Mouse (Mus musculus) hindbrain, embryonic 14.5 days (tissue): ENCODE measurements around the gene Kcnd3. TPM values are rescaled to one million over a fixed set of nuclear protein-coding genes. Genes with fewer than 3 reads are reported as not detected.

Source experiments
- ATAC-seq: fragments of 200-750 bp; cut with Nextera tagmentation; 2 replicates; pipeline ENCODE4 v1.8.0; 2017; ENCODE audit warnings: moderate number of reproducible peaks, mild to moderate bottlenecking, moderate TSS enrichment, moderate library complexity; ENCODE audit not compliant: low FRiP score
- DNase-seq: peaks from one replicate; pipeline ENCODE4 v3.0.0-alpha.2; 2015; ENCODE audit warnings: low spot score
- H3K27ac ChIP-seq: fragments of 300-500 bp; sonication (generic); 2 replicates; pipeline ENCODE4 v1.5.1; 2014; ENCODE audit warnings: mild to moderate bottlenecking, moderate library complexity
- H3K27me3 ChIP-seq: fragments of 300-500 bp; sonication (generic); 2 replicates; pipeline ENCODE4 v1.6.1; 2014; ENCODE audit warnings: mild to moderate bottlenecking, low read length, mixed read lengths; ENCODE audit not compliant: control insufficient read depth, insufficient read depth
- H3K36me3 ChIP-seq: fragments of 300-500 bp; sonication (generic); replicated peaks from 2 replicates; pipeline ENCODE4 v1.6.1; 2014; ENCODE audit not compliant: control insufficient read depth, insufficient read depth
- H3K4me1 ChIP-seq: fragments of 300-500 bp; sonication (generic); replicated peaks from 2 replicates; pipeline ENCODE4 v1.6.1; 2014; ENCODE audit warnings: antibody characterized with exemption, low read length, mixed read lengths; ENCODE audit not compliant: control insufficient read depth, insufficient read depth
- H3K4me2 ChIP-seq: fragments of 300-500 bp; sonication (generic); replicated peaks from 2 replicates; pipeline ENCODE4 v1.6.1; 2014; ENCODE audit warnings: mild to moderate bottlenecking, moderate library complexity
- H3K4me3 ChIP-seq: fragments of 300-500 bp; sonication (generic); replicated peaks from 2 replicates; pipeline ENCODE4 v1.5.1; 2014; ENCODE audit warnings: mild to moderate bottlenecking, low read length
- H3K9ac ChIP-seq: fragments of 300-500 bp; sonication (generic); 2 replicates; pipeline ENCODE4 v1.6.1; 2014
- H3K9me3 ChIP-seq: fragments of 300-500 bp; sonication (generic); 2 replicates; pipeline ENCODE4 v1.6.1; 2016; ENCODE audit warnings: low read length; ENCODE audit not compliant: control insufficient read depth
- WGBS: fragments of 180-500 bp; shearing (Covaris S2); extraction: QIAGEN DNeasy Blood & Tissue Kit; methylation state at CpG from one replicate; pipeline ENCODE4 v1.1.7; 2014; 5-methylcytosine and 5-hydroxymethylcytosine counted together
- polyA plus RNA-seq: library from polyadenylated mRNA; unstranded; fragments of >200 nt; fragmentation: Nextera tagmentation; extraction: Ambion mirVana; gene quantifications from 2 replicates; pipeline ENCODE4 v1.2.1, GENCODE M21; 2014

Kcnd3 gene
- polyA plus RNA-seq, 1 experiment from 2014 or later, result 11.7 TPM

DNA sequence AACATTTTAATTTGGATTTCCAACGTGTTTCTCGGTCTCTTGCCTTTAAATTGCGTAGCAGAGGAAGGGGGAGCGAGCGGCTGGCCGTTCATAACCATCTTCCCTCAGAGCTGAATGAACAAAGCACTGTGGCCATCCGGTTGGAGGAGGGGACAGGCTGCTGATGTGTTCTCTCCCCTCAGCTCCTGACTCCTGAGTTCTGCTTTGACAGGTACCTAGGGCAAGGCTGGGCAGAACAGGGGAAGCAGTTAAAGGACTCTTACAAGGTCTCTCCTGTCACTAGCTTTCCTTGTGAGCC lies 53.7 kb downstream of the Kcnd3 start:
- Histone ChIP-seq H3K36me3 (no peaks in the 10 kb centered on the region), H3K9me3 (no peaks in the 10 kb centered on the region), H3K4me3 (no peak overlapping the region), H3K9ac (peak overlapping the region; percentile 16), H3K27ac (peak overlapping the region; percentile 75), H3K4me1 (peaks cover 24% of the 10 kb centered on the region), H3K27me3 (no peaks in the 10 kb centered on the region), H3K4me2 (no peak overlapping the region)
- peak; percentile 41 for DNase-seq
- 0 out of 2 replicates have a peak, but pooled peaks have one; percentile 26 for ATAC-seq
- WGBS, result 12% methylated on average over 7 of the region's 7 CpGs

DNA sequence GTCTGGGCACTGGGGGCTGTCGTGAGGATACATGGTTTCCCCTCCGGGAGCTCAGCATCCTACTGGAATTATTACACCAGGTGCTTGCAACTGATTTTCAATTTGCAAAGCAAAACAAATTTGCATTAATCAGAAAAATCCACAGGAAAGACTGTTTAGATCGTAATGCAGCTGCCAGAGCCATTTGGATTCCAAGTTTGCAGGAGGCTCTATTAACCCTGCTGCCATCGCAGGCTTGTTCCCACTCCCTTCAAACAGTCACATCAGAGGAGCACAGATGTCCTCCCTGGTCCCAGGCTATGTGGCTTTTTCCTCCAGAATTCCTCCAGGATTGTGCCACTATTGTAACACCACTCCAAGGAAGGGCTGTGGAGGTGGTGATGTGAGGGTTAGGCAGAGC lies 54.5 kb downstream of the Kcnd3 start:
- no peak for DNase-seq
- no peak overlapping the region for H3K9ac ChIP-seq
- peaks cover 24% of the 10 kb centered on the region for H3K4me1 ChIP-seq
- peak overlapping the region; percentile 75 for H3K27ac ChIP-seq
- H3K9me3 ChIP-seq, result no peaks in the 10 kb centered on the region
- WGBS, result 51% methylated on average over 4 of the region's 4 CpGs
- no peak overlapping the region for H3K4me2 ChIP-seq
- no peak overlapping the region for H3K4me3 ChIP-seq
- H3K36me3 ChIP-seq, result no peaks in the 10 kb centered on the region
- no peaks in the 10 kb centered on the region for H3K27me3 ChIP-seq
- ATAC-seq, result no peak

DNA sequence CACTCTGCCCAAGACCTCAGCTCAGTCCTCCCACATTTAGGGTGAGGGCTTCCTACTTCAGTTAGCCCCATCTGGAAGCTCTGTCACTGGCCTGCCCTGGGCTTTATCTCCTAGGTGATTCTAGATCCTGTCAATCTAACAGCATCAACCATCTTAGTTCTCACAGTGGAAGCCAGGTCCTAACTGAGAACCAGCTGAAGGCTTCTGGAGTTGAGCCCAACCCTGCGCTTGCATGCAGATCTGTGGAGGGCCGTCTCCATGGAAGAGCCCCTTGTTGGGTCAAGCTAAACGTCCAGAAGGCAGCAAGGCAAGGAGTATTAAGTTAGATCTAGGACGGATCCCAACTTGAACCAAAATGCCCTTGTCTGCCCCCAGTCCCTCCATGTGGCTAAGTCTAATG lies 57.2 kb downstream of the Kcnd3 start:
- 79% methylated on average over 4 of the region's 4 CpGs for WGBS
- H3K9ac ChIP-seq, result no peak overlapping the region

DNA sequence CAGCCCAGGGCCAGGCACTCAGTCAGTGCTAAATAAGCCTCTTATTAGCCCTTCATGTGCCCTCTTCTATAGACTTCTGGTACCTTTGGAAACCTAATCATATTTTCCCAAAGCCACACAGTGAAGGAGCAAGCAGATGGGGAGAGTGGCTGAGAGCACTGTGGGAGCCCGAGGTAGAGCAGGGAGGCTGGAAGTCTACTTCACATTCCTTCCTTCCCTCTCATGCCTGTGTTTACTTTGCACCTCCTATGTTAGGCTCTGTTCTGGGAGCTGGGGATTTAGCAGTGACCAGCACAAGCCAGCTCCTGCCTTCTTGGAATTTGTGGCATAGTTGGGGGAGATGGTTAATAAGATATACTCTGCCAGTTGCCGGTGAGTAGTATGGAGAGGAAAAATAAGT lies 59.7 kb downstream of the Kcnd3 start:
- DNase-seq (no peak), ATAC-seq (no peak)
- Histone ChIP-seq H3K4me1 (peaks cover 4% of the 10 kb centered on the region), H3K36me3 (no peaks in the 10 kb centered on the region), H3K9ac (no peak overlapping the region), H3K27ac (no peak overlapping the region), H3K9me3 (no peaks in the 10 kb centered on the region), H3K27me3 (no peaks in the 10 kb centered on the region), H3K4me2 (no peak overlapping the region), H3K4me3 (no peak overlapping the region)
- WGBS, result 68% methylated on average over 2 of the region's 2 CpGs

More for the DNA sequence above, 57.2 kb downstream of the Kcnd3 start:
- Histone ChIP-seq H3K4me1 (peaks cover 24% of the 10 kb centered on the region), H3K27me3 (no peaks in the 10 kb centered on the region), H3K36me3 (no peaks in the 10 kb centered on the region), H3K4me3 (no peak overlapping the region), H3K9me3 (no peaks in the 10 kb centered on the region), H3K27ac (no peak overlapping the region), H3K4me2 (no peak overlapping the region)
- no peak for ATAC-seq
- DNase-seq, result no peak

DNA sequence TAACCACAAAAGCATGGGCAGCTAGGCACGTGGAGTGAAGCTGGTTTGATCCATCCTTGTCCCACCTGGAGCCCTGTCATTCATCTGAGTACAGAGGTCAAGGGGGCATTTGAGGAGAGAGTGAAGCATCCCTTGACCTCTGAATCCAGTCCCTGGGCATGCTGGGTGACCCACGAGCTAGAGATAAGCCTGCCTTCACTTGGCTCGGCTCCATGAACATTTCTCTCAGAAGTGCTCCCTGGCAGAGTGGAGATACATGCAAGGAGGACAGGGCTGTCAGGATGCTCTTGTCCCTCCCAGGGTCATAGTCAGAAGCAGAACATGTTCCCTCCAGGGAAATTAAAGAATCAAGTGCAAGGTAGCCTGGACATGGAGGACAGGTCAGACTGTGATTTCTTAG lies 62.1 kb downstream of the Kcnd3 start:
- H3K9me3 ChIP-seq, result no peaks in the 10 kb centered on the region
- no peak for ATAC-seq
- no peak overlapping the region for H3K9ac ChIP-seq
- H3K36me3 ChIP-seq, result no peaks in the 10 kb centered on the region
- 79% methylated on average over 3 of the region's 3 CpGs for WGBS
- DNase-seq, result no peak
- H3K27ac ChIP-seq, result no peak overlapping the region
- no peaks in the 10 kb centered on the region for H3K27me3 ChIP-seq
- H3K4me3 ChIP-seq, result no peak overlapping the region
- no peak overlapping the region for H3K4me2 ChIP-seq
- 0 out of 2 replicates have a peak, but pooled peaks cover 5% of the 10 kb centered on the region for H3K4me1 ChIP-seq

DNA sequence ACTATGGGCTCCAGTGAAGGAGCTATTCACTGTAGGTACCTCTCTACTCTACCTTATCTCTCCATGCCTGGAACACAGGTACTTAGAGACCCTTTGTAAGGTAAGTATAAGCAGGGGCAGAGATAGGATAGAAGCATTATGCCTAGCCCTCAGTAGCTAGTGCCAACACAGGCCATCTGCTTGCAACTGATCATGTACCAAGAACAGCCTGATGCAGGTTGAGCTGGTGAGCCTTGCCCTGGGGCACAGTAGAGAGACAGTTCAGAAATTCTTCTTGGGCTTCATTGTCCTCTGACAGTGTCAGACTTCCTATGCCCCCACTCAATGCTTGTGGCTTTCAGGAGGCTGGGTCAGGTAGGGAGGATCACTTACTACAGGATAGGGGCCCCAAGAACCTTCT lies 62.9 kb downstream of the Kcnd3 start:
- ATAC-seq, result no peak
- no peak overlapping the region for H3K4me3 ChIP-seq
- no peak overlapping the region for H3K27ac ChIP-seq
- no peak overlapping the region for H3K4me2 ChIP-seq
- no peaks in the 10 kb centered on the region for H3K9me3 ChIP-seq
- H3K27me3 ChIP-seq, result no peaks in the 10 kb centered on the region
- DNase-seq, result no peak
- no peaks in the 10 kb centered on the region for H3K36me3 ChIP-seq
- 0 out of 2 replicates have a peak, but pooled peaks cover 5% of the 10 kb centered on the region for H3K4me1 ChIP-seq
- H3K9ac ChIP-seq, result no peak overlapping the region

GRCm38 (mm10) chr3:105515640-105516039 lies 63.5 kb downstream of the Kcnd3 start:
- no peak overlapping the region for H3K4me2 ChIP-seq
- 0 out of 2 replicates have a peak, but pooled peaks cover 5% of the 10 kb centered on the region for H3K4me1 ChIP-seq
- 94% methylated on average over 1 of the region's 1 CpGs for WGBS
- ATAC-seq, result no peak
- no peak overlapping the region for H3K9ac ChIP-seq
- H3K9me3 ChIP-seq, result no peaks in the 10 kb centered on the region
- H3K27me3 ChIP-seq, result no peaks in the 10 kb centered on the region
- H3K36me3 ChIP-seq, result no peaks in the 10 kb centered on the region
- DNase-seq, result no peak
- no peak overlapping the region for H3K27ac ChIP-seq
- H3K4me3 ChIP-seq, result no peak overlapping the region

DNA sequence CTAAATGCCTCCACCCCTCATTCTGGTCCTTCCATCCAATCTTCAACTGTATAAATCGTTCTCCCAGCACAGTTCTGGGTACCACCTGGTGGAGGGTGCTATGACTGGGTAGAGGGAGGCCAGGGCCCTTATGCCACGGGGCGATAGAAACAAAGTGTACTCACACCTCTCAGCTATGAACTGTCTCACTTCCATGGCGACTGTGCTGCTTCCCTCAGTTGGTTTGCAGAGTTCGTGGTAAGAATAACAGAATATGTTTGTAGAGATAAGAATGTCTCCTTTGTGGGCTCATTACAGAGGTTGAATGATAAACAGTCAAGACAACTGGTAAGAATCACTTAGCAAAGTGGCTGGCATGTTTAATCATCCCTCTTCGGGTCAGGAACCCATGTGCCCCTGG lies 68.3 kb downstream of the Kcnd3 start:
- ATAC-seq, result no peak
- H3K4me1 ChIP-seq, result peaks cover 14% of the 10 kb centered on the region
- H3K9ac ChIP-seq, result no peak overlapping the region
- H3K9me3 ChIP-seq, result no peaks in the 10 kb centered on the region
- H3K36me3 ChIP-seq, result no peaks in the 10 kb centered on the region
- no peak overlapping the region for H3K4me3 ChIP-seq
- no peak overlapping the region for H3K4me2 ChIP-seq
- 77% methylated on average over 6 of the region's 6 CpGs for WGBS
- no peaks in the 10 kb centered on the region for H3K27me3 ChIP-seq
- no peak overlapping the region for H3K27ac ChIP-seq
- no peak for DNase-seq

GRCm38 (mm10) chr3:105521178-105521631 lies 69.1 kb downstream of the Kcnd3 start:
- Histone ChIP-seq H3K9me3 (no peaks in the 10 kb centered on the region), H3K4me1 (peaks cover 14% of the 10 kb centered on the region), H3K27ac (no peak overlapping the region), H3K9ac (no peak overlapping the region), H3K36me3 (no peaks in the 10 kb centered on the region), H3K27me3 (no peaks in the 10 kb centered on the region), H3K4me3 (no peak overlapping the region), H3K4me2 (no peak overlapping the region)
- ATAC-seq, result peak; percentile 68; the same call in 1 of the 2 replicates
- DNase-seq, result peak; percentile 72
- WGBS, result 50% methylated on average over 12 of the region's 12 CpGs

GRCm38 (mm10) chr3:105521639-105522038 lies 69.5 kb downstream of the Kcnd3 start:
- no peak overlapping the region for H3K27ac ChIP-seq
- H3K36me3 ChIP-seq, result no peaks in the 10 kb centered on the region
- H3K9ac ChIP-seq, result no peak overlapping the region
- no peaks in the 10 kb centered on the region for H3K27me3 ChIP-seq
- H3K9me3 ChIP-seq, result no peaks in the 10 kb centered on the region
- 87% methylated on average over 4 of the region's 4 CpGs for WGBS
- peaks cover 14% of the 10 kb centered on the region for H3K4me1 ChIP-seq
- DNase-seq, result no peak
- ATAC-seq, result no peak
- no peak overlapping the region for H3K4me2 ChIP-seq
- H3K4me3 ChIP-seq, result no peak overlapping the region
